Mouse (Mus musculus): Measurements from ENCODE around the gene Fam170b. TPM values are rescaled to one million over a fixed set of nuclear protein-coding genes. Genes with fewer than 3 reads are reported as not detected.

The Fam170b gene
- polyA plus RNA-seq, 1 experiment = not detected

DNA sequence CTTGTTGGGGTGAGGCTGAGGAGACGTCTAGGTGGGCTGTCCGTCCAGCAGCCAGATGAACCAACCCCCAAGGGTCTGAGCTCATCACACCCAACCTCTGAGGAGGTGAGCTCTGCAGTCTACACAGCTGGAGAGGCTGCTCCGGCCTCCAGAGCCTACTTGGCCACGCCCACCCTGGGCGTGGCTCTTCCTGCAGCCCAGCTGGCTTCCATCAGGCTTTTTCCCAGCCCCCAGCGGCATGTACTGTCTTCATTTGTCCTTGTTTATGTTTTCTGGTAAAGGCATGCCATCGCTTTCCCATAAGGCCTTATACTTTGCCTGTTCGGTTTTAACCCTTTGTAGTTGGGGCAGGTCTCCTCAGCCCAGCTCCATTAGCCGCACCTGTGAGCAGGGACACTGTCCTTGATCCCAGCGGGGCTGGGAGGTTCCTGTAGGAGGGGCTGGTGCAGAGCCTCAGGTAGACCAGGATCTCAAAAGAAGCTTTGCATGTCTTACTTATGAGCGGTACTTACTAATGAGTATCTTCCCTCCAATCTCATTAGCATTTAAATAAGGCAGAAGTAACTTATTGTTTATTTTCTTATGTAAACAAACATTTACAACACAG is 8.2 kb upstream of the Fam170b start:
- WGBS = 11% methylated on average over 11 of the region's 11 CpGs
- no peak for DNase-seq (ENCODE audit: low read depth, low spot score)

DNA sequence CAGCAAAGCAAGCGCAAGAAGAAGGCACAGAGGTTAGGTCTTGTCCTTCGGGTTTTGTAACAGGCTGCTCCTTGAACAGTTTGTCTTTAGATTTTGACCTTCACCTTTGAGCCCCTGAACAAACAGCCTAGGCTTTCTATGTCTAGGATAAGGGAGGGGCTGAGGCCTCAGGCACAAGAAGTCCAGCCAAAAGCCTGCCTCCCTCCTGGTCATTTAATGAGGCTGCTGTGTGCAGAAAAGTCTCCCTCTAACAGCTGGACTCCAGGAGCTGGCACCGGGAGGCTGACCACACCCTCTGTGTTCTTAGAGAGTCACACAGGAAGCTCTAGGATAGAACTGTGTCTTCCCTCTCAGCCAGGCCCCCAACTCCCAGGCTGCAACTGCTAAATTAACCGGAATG is 6.6 kb upstream of the Fam170b start:
- DNase-seq (ENCODE audit: low read depth, low spot score) = no peak
- WGBS = 49% methylated on average over 4 of the region's 4 CpGs

GRCm38 (mm10) chr14:32827994-32828650 is 5.6 kb upstream of the Fam170b start:
- DNase-seq (ENCODE audit: low read depth, low spot score) = no peak

DNA sequence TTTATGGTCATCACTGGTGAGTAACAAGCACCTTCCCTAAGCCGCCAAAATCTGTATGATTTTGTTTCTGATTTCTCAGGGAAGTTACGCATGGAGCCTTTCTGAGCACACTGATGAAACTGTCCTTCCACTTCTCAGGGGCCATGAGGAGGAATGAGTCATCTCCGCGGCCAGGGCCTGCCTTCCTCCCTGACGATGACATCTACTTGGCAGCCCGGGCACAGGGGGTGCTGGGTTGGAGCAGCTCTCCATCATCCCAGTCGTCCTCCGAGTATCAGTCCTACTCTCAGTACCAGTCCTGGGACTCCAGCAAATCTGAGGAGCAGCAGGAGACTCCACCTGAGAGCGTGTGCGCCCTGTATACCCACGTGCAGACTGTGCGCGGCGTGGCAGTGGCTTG is 1.4 kb downstream of the Fam170b start:
- DNase-seq (ENCODE audit: low read depth, low spot score) = no peak
- 73% methylated on average over 14 of the region's 14 CpGs for WGBS

More at GRCm38 (mm10) chr14:32827994-32828650, 5.6 kb upstream of the Fam170b start:
- WGBS = 39% methylated on average over 6 of the region's 6 CpGs

DNA sequence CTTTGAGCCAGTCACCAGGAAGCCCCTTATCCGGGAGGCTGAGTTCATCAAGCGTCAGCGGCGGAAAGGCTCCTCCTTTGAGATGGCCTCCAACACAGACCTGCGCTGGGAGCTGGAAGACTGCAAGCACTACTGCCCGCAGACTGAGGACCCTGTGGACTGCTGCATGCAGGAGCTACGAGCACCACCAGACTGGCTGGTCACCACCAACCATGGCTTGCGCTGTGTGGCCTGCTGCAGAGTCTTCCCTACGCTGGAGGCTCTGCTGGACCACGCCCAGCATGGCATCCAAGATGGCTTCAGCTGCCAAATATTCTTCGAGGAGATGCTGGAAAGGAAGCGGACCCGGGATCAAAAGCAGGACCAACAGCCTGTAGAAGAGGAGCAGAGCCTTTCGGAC is 1.8 kb downstream of the Fam170b start:
- WGBS = 89% methylated on average over 14 of the region's 14 CpGs
- no peak for DNase-seq (ENCODE audit: low read depth, low spot score)

DNA sequence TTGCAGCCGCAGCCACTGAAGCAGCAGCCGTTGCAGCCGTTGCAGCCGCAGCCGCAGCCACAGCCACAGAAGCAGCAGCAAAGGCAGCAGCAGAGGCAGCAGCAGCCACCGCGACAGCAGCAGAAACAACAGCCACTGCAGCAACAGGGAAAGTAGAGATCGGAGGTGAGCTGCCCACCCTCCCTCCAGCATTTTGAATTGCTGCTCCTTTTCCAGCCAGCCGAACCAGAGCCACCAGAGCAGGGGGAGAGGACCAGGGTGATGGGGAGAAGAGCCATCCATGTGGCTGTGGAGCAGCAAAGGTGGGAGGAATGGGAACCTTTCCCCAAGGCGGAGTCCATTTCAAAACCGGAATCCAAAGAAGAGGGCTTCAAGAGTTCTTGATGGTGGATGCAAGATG is 2.4 kb downstream of the Fam170b start:
- WGBS = 92% methylated on average over 11 of the region's 11 CpGs
- no peak for DNase-seq (ENCODE audit: low read depth, low spot score)

- no peak for DNase-seq (ENCODE audit: low read depth, low spot score)
Observed at GRCm38 (mm10) chr14:32842052-32842451, 8.3 kb downstream of the Fam170b start.

GRCm38 (mm10) chr14:32854059-32854458 is 20.3 kb downstream of the Fam170b start:
- DNase-seq (ENCODE audit: low read depth, low spot score) = no peak
- WGBS = 87% methylated on average over 4 of the region's 4 CpGs

DNA sequence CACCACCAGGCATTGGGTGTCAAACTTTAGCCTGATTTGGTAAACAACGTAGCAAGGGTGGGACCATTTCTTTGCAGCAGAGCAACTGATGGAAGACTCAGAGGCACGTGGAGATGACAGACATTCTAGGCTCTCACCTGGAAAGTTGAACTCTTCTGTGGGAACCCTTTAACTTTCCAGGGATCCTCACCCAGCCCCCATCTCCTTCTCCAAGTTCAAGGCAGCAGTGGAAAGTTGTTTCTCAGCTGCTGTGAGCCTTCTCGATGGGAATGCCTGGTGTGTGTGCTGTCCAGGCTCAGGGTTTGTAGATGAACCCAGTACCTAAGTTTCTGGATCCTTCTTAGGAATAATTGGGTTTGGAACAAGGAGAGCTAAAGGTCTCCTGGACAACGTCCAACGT is 22.5 kb downstream of the Fam170b start:
- DNase-seq (ENCODE audit: low read depth, low spot score) = no peak
- 27% methylated on average over 5 of the region's 5 CpGs for WGBS

GRCm38 (mm10) chr14:32856681-32857328 is 23.0 kb downstream of the Fam170b start, which contains the start of gene Vstm4:
Gene Vstm4, plus strand, starts transcription at chr14:32856756.
- no peak for DNase-seq (ENCODE audit: low read depth, low spot score)
- 3% methylated on average over 59 of the region's 68 CpGs for WGBS

- DNase-seq (ENCODE audit: low read depth, low spot score) = no peak
- 90% methylated on average over 10 of the region's 10 CpGs for WGBS
Observed at GRCm38 (mm10) chr14:32858361-32858760, 24.6 kb downstream of the Fam170b start.

- no peak for DNase-seq (ENCODE audit: low read depth, low spot score)
- 68% methylated on average over 6 of the region's 6 CpGs for WGBS
Observed at GRCm38 (mm10) chr14:32858941-32859510, 25.3 kb downstream of the Fam170b start.

GRCm38 (mm10) chr14:32859831-32860569 is 26.2 kb downstream of the Fam170b start:
- DNase-seq (ENCODE audit: low read depth, low spot score) = no peak
- WGBS = 63% methylated on average over 11 of the region's 11 CpGs

DNA sequence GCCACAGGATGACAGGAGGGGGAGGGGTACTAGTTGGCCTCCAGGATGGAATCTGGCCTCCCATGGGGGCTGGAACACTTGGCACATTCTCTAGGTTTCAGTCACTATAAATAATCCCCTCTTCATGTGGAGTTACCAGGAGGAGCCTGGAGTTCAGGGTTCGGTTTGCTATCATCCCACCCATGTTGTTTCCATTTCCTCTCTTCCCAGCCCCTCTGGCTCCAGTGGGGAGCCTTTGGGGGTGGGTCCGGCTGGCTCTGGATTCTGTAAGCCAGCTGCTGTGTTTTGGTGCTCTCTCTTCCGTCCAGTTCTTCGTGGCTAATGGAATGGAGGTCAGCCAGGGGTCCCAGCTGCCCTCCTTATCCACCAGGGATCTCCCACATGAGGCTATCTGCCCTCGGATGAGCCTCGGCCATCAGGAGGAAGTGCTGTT is 27.4 kb downstream of the Fam170b start:
- 43% methylated on average over 6 of the region's 6 CpGs for WGBS
- no peak for DNase-seq (ENCODE audit: low read depth, low spot score)

GRCm38 (mm10) chr14:32861656-32862055 is 27.9 kb downstream of the Fam170b start:
- 65% methylated on average over 2 of the region's 2 CpGs for WGBS
- no peak for DNase-seq (ENCODE audit: low read depth, low spot score)

- 72% methylated on average over 3 of the region's 3 CpGs for WGBS
- DNase-seq (ENCODE audit: low read depth, low spot score) = no peak
Observed at GRCm38 (mm10) chr14:32865331-32865730, 31.6 kb downstream of the Fam170b start.

- no peak for DNase-seq (ENCODE audit: low read depth, low spot score)
- WGBS = 62% methylated on average over 5 of the region's 5 CpGs
Observed at GRCm38 (mm10) chr14:32871963-32872362, 38.2 kb downstream of the Fam170b start.

DNA sequence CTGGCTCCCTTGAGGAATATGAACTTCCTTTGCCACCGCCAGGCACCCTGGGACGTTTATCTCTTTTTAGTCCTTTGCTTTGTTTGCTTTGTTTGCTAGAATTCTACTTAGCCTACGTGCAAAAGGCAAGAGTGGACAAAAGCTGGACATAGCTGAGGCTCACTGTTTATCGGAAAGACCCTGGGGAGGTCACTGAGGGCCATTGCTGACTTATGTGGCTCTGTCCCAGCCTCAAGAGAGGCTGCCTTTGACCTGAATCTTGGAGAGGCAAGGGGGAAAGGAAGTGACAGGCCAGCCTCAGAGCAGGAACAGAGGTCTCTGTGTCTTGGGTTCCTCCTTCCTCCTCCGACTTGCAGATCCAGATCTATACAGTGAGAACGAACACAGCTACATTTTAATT is 43.8 kb downstream of the Fam170b start:
- WGBS = 60% methylated on average over 6 of the region's 6 CpGs
- no peak for DNase-seq (ENCODE audit: low read depth, low spot score)

- WGBS = 78% methylated on average over 5 of the region's 5 CpGs
- DNase-seq (ENCODE audit: low read depth, low spot score) = no peak
Observed at GRCm38 (mm10) chr14:32880332-32880731, 46.6 kb downstream of the Fam170b start.

- 64% methylated on average over 1 of the region's 1 CpGs for WGBS
- no peak for DNase-seq (ENCODE audit: low read depth, low spot score)
Observed at GRCm38 (mm10) chr14:32881693-32882092, 47.9 kb downstream of the Fam170b start.

Measured in large intestine, adult 2 months (tissue).